Mouse (Mus musculus) spleen, adult 2 months (tissue): ENCODE data around the gene Psma5.

Experiments used
- CTCF ChIP-seq: fragments of 200-500 bp; IDR thresholded peaks from 2 replicates; pipeline ENCODE4 v1.5.1; 2011; ENCODE audit warnings: mild to moderate bottlenecking, inconsistent platforms; ENCODE audit not compliant: insufficient read depth, insufficient read length, insufficient replicate concordance; ENCODE audit errors: extremely low read depth
- POLR2A ChIP-seq: fragments of 200-500 bp; IDR thresholded peaks from 2 replicates; pipeline ENCODE4 v1.6.1; 2011; ENCODE audit warnings: low read depth, low read length, inconsistent platforms

DNA sequence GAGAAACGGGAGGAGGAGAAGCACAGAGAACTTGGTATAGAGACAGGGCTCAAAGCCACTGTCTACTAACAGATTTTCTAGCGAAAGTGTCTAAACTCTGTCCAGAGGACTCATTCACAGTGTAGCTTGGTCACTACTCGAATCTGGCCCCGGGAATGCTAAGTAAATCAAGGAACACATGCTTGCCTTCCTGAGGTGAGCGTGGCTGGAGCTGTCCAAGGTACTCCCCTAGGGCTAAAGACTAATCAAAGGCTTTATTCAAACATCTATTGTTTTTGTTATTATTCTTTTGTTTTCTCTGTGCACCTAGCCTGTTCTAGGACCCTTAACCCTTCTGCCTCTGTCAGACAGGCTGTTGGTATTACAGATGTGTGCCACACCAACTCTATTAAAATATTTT is 42.0 kb upstream of the Psma5 start:
- TF ChIP-seq CTCF: no peak
- TF ChIP-seq POLR2A: no peak
